Mouse (Mus musculus) limb, embryonic 14.5 days (tissue): ENCODE data around the gene Mob3c. TPM values are rescaled to one million over a fixed set of nuclear protein-coding genes. Genes with fewer than 3 reads are reported as not detected.
A peak's percentile ranks its signal among the peaks of the same experiment; 100 is the strongest.

ENCODE experiments used
- ATAC-seq: fragments of 200-750 bp; cut with Nextera tagmentation; 2 replicates; pipeline ENCODE4 v1.8.0; 2017; ENCODE audit warnings: low read depth, moderate number of reproducible peaks, moderate TSS enrichment; ENCODE audit not compliant: low FRiP score
- DNase-seq: peaks from one replicate; pipeline ENCODE4 v3.0.0-alpha.2; 2015; ENCODE audit warnings: low spot score
- H3K27ac ChIP-seq: fragments of 300-500 bp; sonication (generic); replicated peaks from 2 replicates; pipeline ENCODE4 v1.5.1; 2014; ENCODE audit warnings: low read depth, mild to moderate bottlenecking, low read length, moderate library complexity, mixed read lengths
- H3K27me3 ChIP-seq: fragments of 300-500 bp; sonication (generic); 2 replicates; pipeline ENCODE4 v1.6.1; 2014; ENCODE audit warnings: low read length, mixed read lengths; ENCODE audit not compliant: control insufficient read depth, insufficient read depth
- H3K36me3 ChIP-seq: fragments of 300-500 bp; sonication (generic); 2 replicates; pipeline ENCODE4 v1.6.1; 2014; ENCODE audit warnings: mild to moderate bottlenecking, low read length, moderate library complexity, mixed read lengths; ENCODE audit not compliant: control insufficient read depth, insufficient read depth
- H3K4me1 ChIP-seq: fragments of 300-500 bp; sonication (generic); 2 replicates; pipeline ENCODE4 v1.6.1; 2014; ENCODE audit warnings: antibody characterized with exemption, low read length, mixed read lengths; ENCODE audit not compliant: control insufficient read depth, insufficient read depth
- H3K4me2 ChIP-seq: fragments of 300-500 bp; sonication (generic); replicated peaks from 2 replicates; pipeline ENCODE4 v1.6.1; 2014; ENCODE audit warnings: low read depth, mild to moderate bottlenecking, low read length, moderate library complexity; ENCODE audit not compliant: severe bottlenecking
- H3K4me3 ChIP-seq: fragments of 300-500 bp; sonication (generic); replicated peaks from 2 replicates; pipeline ENCODE4 v1.5.1; 2014; ENCODE audit warnings: low read length
- H3K9ac ChIP-seq: fragments of 300-500 bp; sonication (generic); 2 replicates; pipeline ENCODE4 v1.6.1; 2014; ENCODE audit warnings: mild to moderate bottlenecking, low read depth, low read length, moderate library complexity; ENCODE audit not compliant: severe bottlenecking
- H3K9me3 ChIP-seq: fragments of 300-500 bp; sonication (generic); 2 replicates; pipeline ENCODE4 v1.6.1; 2016; ENCODE audit warnings: low read length; ENCODE audit not compliant: control insufficient read depth
- POLR2A ChIP-seq: fragments of 200-500 bp; IDR thresholded peaks from 2 replicates; pipeline ENCODE4 v1.8.0; 2012; ENCODE audit warnings: inconsistent platforms, mild to moderate bottlenecking, moderate library complexity, borderline replicate concordance; ENCODE audit not compliant: insufficient read depth, insufficient read length; ENCODE audit errors: extremely low read depth
- WGBS: fragments of 180-500 bp; shearing (Covaris S2); extraction: QIAGEN DNeasy Blood & Tissue Kit; methylation state at CpG from one replicate; pipeline ENCODE4 v1.1.7; 2014; 5-methylcytosine and 5-hydroxymethylcytosine counted together
- polyA plus RNA-seq, 2 experiments: library from polyadenylated mRNA; depleted of rRNA in 1 of 2; stranded (reverse) in 1 of 2; unstranded in 1 of 2; fragments of >200 nt; fragmentation: Nextera tagmentation in 1 of 2; extraction: Ambion mirVana in 1 of 2; gene quantifications; 2 replicates each; pipeline versions ENCODE4 v1.2.1 to v1.2.3; 2012 to 2014

The Mob3c gene
- polyA plus RNA-seq, 2 experiments, result 8.6 to 16.3 TPM

GRCm38 (mm10) chr4:115855609-115856008 is 27.7 kb downstream of the Mob3c start:
- DNase-seq (no peak), ATAC-seq (no peak)
- Histone ChIP-seq H3K9me3 (no peaks in the 10 kb centered on the region), H3K36me3 (peaks cover 38% of the 10 kb centered on the region), H3K4me1 (peaks cover 21% of the 10 kb centered on the region), H3K27ac (no peak overlapping the region), H3K9ac (peak overlapping the region; percentile 16; the same call in 1 of the 2 replicates), H3K4me3 (no peak overlapping the region), H3K4me2 (no peak overlapping the region), H3K27me3 (no peaks in the 10 kb centered on the region)
- TF ChIP-seq POLR2A, result no peak
- 52% methylated on average over 4 of the region's 4 CpGs for WGBS

GRCm38 (mm10) chr4:115856282-115856681 is 28.4 kb downstream of the Mob3c start:
- Histone ChIP-seq H3K9me3 (no peaks in the 10 kb centered on the region), H3K9ac (peak overlapping the region; percentile 14; the same call in 1 of the 2 replicates), H3K4me3 (no peak overlapping the region), H3K27me3 (no peaks in the 10 kb centered on the region), H3K4me1 (peaks cover 21% of the 10 kb centered on the region), H3K36me3 (peaks cover 32% of the 10 kb centered on the region), H3K4me2 (no peak overlapping the region), H3K27ac (no peak overlapping the region)
- no peak for TF ChIP-seq POLR2A
- no peak for DNase-seq
- WGBS, result 79% methylated on average over 4 of the region's 4 CpGs
- ATAC-seq, result no peak

- no peak overlapping the region for H3K9ac ChIP-seq
- H3K9me3 ChIP-seq, result no peaks in the 10 kb centered on the region
- H3K4me3 ChIP-seq, result no peak overlapping the region
- no peak overlapping the region for H3K27ac ChIP-seq
- ATAC-seq, result no peak
- H3K4me1 ChIP-seq, result peaks cover 24% of the 10 kb centered on the region
- no peak overlapping the region for H3K4me2 ChIP-seq
- TF ChIP-seq POLR2A, result no peak
- no peaks in the 10 kb centered on the region for H3K27me3 ChIP-seq
- DNase-seq, result no peak
- 79% methylated on average over 9 of the region's 9 CpGs for WGBS
- H3K36me3 ChIP-seq, result peaks cover 21% of the 10 kb centered on the region
Measured at GRCm38 (mm10) chr4:115857293-115857883, 29.5 kb downstream of the Mob3c start.

- Histone ChIP-seq H3K27ac (no peak overlapping the region; the same call in 1 of the 2 replicates), H3K4me1 (peaks cover 20% of the 10 kb centered on the region), H3K36me3 (peaks cover 24% of the 10 kb centered on the region), H3K9me3 (no peaks in the 10 kb centered on the region), H3K4me3 (no peak overlapping the region), H3K4me2 (no peak overlapping the region), H3K9ac (no peak overlapping the region), H3K27me3 (no peaks in the 10 kb centered on the region)
- ATAC-seq (no peak), DNase-seq (no peak)
- WGBS, result 28% methylated on average over 7 of the region's 7 CpGs
- TF ChIP-seq POLR2A, result no peak
Measured at GRCm38 (mm10) chr4:115863352-115863751, 35.5 kb downstream of the Mob3c start.

GRCm38 (mm10) chr4:115863880-115864279 is 36.0 kb downstream of the Mob3c start:
- peak; percentile 31 for DNase-seq
- Histone ChIP-seq H3K9me3 (no peaks in the 10 kb centered on the region), H3K4me1 (peaks cover 20% of the 10 kb centered on the region), H3K4me3 (no peak overlapping the region), H3K9ac (no peak overlapping the region), H3K4me2 (no peak overlapping the region), H3K27ac (no peak overlapping the region), H3K36me3 (peaks cover 23% of the 10 kb centered on the region), H3K27me3 (no peaks in the 10 kb centered on the region)
- 7% methylated on average over 10 of the region's 10 CpGs for WGBS
- no peak for TF ChIP-seq POLR2A
- ATAC-seq, result peak; percentile 47; the same call in 1 of the 2 replicates
